Mouse (Mus musculus) G1E (cell line): ENCODE results near the gene Olfr893. TPM values are rescaled to one million over a fixed set of nuclear protein-coding genes. Genes with fewer than 3 reads are reported as not detected.
"Not testable (repeated sequence)": the region's sequence is repeated elsewhere in the genome, so short reads cannot be mapped to it uniquely, and the experiment has no call there.

Source experiments
- ATAC-seq: 2 replicates; pipeline ENCODE4 v1.8.0; 2016; ENCODE audit warnings: mild to moderate bottlenecking; ENCODE audit not compliant: insufficient number of reproducible peaks, poor library complexity, low FRiP score, severe bottlenecking; ENCODE audit errors: extremely low read depth
- DNase-seq: peaks from one replicate; pipeline ENCODE4 v3.0.0; 2012; ENCODE audit warnings: low spot score
- H3K27me3 ChIP-seq: 2 replicates; pipeline ENCODE4 v1.6.1; 2012; ENCODE audit warnings: mild to moderate bottlenecking, low read length, inconsistent platforms; ENCODE audit not compliant: insufficient read depth
- H3K36me3 ChIP-seq: replicated peaks from 2 replicates; pipeline ENCODE3; 2012; ENCODE audit warnings: mild to moderate bottlenecking, inconsistent platforms
- H3K4me1 ChIP-seq: 2 replicates; pipeline ENCODE4 v1.6.1; 2012; ENCODE audit warnings: low read depth, low read length, inconsistent platforms, mixed read lengths; ENCODE audit not compliant: insufficient read depth
- H3K4me3 ChIP-seq: 2 replicates; pipeline ENCODE4 v1.5.1; 2012; ENCODE audit warnings: low read depth, mild to moderate bottlenecking, inconsistent platforms, low read length, moderate library complexity, mixed read lengths
- H3K9me3 ChIP-seq: replicated peaks from 2 replicates; pipeline ENCODE4 v1.6.1; 2012; ENCODE audit warnings: inconsistent platforms
- CTCF ChIP-seq: IDR thresholded peaks from 2 replicates; pipeline ENCODE4 v1.5.1; 2012; ENCODE audit warnings: low read depth, low read length, inconsistent platforms, mixed read lengths
- GATA1 ChIP-seq: IDR thresholded peaks from 2 replicates; pipeline ENCODE4 v1.6.1; 2012; ENCODE audit warnings: borderline replicate concordance, low read length, inconsistent platforms, mixed read lengths
- GATA2 ChIP-seq: IDR thresholded peaks from 2 replicates; pipeline ENCODE4 v1.6.1; 2012; ENCODE audit warnings: low read depth, low read length, inconsistent platforms, borderline replicate concordance
- POLR2AphosphoS5 ChIP-seq: IDR thresholded peaks from 2 replicates; pipeline ENCODE4 v1.6.1; 2012; ENCODE audit warnings: low read depth, low read length, inconsistent platforms; ENCODE audit not compliant: insufficient replicate concordance
- TAL1 ChIP-seq: conservative IDR thresholded peaks from 2 replicates; pipeline ENCODE4 v1.6.1; 2012; ENCODE audit warnings: low read depth, low read length, inconsistent platforms, mixed read lengths
- polyA plus RNA-seq: library from polyadenylated mRNA; stranded (reverse); fragments of >175 nt; gene quantifications from 2 replicates; pipeline ENCODE4 v1.2.3, GENCODE M21; 2012
- total RNA-seq, 2 experiments: library from RNA; stranded (forward) in 1 of 2; stranded (reverse) in 1 of 2; fragments of 200-1000 nt in 1 of 2; fragments of >200 nt in 1 of 2; fragmentation: Nextera tagmentation in 1 of 2; gene quantifications; 2 replicates each; pipeline ENCODE4 v1.2.3; 2014 to 2017

Gene Olfr893
- not detected in 2 replicates for total RNA-seq (2014; fragmentation: Nextera tagmentation)
- total RNA-seq (2017): 0.11 TPM in 1 of 2 replicates, not detected in the other
- polyA plus RNA-seq: not detected in 2 replicates

DNA sequence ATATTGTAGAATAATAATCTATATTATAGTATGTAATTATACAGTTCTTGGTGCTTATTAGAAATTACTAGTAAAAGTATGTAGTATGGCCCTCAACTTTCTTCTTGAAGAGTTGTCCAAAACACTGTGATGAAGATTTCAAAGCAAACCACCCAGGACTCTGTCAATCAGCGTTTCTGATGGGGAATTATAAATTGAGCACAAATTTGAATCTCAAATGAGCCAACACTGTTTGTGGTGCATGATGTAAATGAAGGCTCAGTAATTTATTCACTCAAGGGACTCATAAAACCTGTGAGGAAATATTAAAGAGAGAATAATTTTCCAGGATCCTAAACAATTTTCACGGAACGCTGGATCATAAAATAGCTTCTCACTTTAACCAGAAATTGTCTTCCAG, at the start of gene Olfr893:
TSS of gene Olfr893 (plus strand) at position 301 of the 400 bp plus-strand sequence.
- no peak for ATAC-seq
- TF ChIP-seq GATA1: no peak
- no peak for TF ChIP-seq POLR2AphosphoS5
- TF ChIP-seq GATA2: no peak
- TF ChIP-seq CTCF: no peak
- TF ChIP-seq TAL1: no peak
- no peaks in the 10 kb centered on the region for H3K9me3 ChIP-seq

DNA sequence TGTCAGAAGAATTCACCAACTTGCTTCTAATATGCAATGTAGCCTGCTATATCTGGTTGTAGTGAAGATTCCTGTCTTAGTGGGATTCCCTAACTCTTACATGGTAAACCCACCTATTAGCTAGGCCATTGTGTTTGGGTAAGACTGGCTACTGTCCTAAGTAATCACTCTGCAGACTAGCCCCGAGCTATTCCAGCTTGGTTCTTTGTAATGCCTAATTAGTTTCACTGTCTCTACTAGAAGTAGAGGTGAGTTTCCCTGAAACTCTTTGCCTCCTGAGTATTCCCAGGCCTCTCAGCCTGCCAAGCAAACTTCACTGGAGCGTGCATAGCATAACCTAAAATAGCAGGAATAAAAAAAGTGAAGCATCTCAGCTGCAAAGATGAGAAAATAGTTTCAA, 39.8 kb upstream of the Olfr893 start:
- not testable (repeated sequence) for DNase-seq, H3K27me3 ChIP-seq, ATAC-seq, H3K36me3 ChIP-seq, H3K4me1 ChIP-seq, H3K4me3 ChIP-seq, H3K9me3 ChIP-seq

More for the DNA sequence above, at the start of gene Olfr893:
- no peak within 1 kb of the TSS for H3K4me3 ChIP-seq
- no peak for DNase-seq
- no peaks in the 10 kb centered on the region for H3K27me3 ChIP-seq
- no peaks in the 10 kb centered on the region for H3K36me3 ChIP-seq
- no peaks in the 10 kb centered on the region for H3K4me1 ChIP-seq

GRCm38 (mm10) chr9:38180721-38181120, 27.4 kb upstream of the Olfr893 start, which contains the start of gene Olfr891:
TSS of gene Olfr891 (minus strand) at chr9:38180821.
- H3K4me3 ChIP-seq: no peak within 1 kb of the TSS
- H3K9me3 ChIP-seq: no peaks in the 10 kb centered on the region
- no peaks in the 10 kb centered on the region for H3K36me3 ChIP-seq
- ATAC-seq (no peak), DNase-seq (no peak)
- no peaks in the 10 kb centered on the region for H3K4me1 ChIP-seq
- no peaks in the 10 kb centered on the region for H3K27me3 ChIP-seq
- TF ChIP-seq POLR2AphosphoS5 (no peak), GATA2 (no peak), TAL1 (no peak), CTCF (no peak), GATA1 (no peak)

GRCm38 (mm10) chr9:38217755-38218154, 9.6 kb downstream of the Olfr893 start, which contains the start of gene Olfr894:
TSS of gene Olfr894 (plus strand) at chr9:38218055.
- Histone ChIP-seq H3K27me3 (no peaks in the 10 kb centered on the region), H3K36me3 (no peaks in the 10 kb centered on the region), H3K4me1 (no peaks in the 10 kb centered on the region), H3K9me3 (no peaks in the 10 kb centered on the region), H3K4me3 (no peak within 1 kb of the TSS)
- TF ChIP-seq POLR2AphosphoS5: no peak
- no peak for TF ChIP-seq GATA2
- TF ChIP-seq TAL1: no peak
- no peak for TF ChIP-seq CTCF
- TF ChIP-seq GATA1: no peak
- ATAC-seq (no peak), DNase-seq (no peak)

GRCm38 (mm10) chr9:38252474-38252873, 44.3 kb downstream of the Olfr893 start, which contains the start of gene Olfr143:
TSS of gene Olfr143 (plus strand) at chr9:38252774.
- no peaks in the 10 kb centered on the region for H3K4me1 ChIP-seq
- ATAC-seq: no peak
- H3K36me3 ChIP-seq: no peaks in the 10 kb centered on the region
- H3K27me3 ChIP-seq: no peaks in the 10 kb centered on the region
- no peaks in the 10 kb centered on the region for H3K9me3 ChIP-seq
- TF ChIP-seq TAL1 (no peak), GATA1 (no peak)
- no peak for DNase-seq
- H3K4me3 ChIP-seq: no peak within 1 kb of the TSS

Other genes with a start within 250 kb of the Olfr893 start
- not detected in 2 replicates for gene Olfr881, start 216.5 kb upstream of the Olfr893 start, total RNA-seq (2014; fragmentation: Nextera tagmentation)
- 0.16 TPM in 1 of 2 replicates, not detected in the other for gene Olfr881, start 216.5 kb upstream of the Olfr893 start, total RNA-seq (2017)
- gene Olfr881, start 216.5 kb upstream of the Olfr893 start, polyA plus RNA-seq: not detected in 2 replicates
- gene Olfr883, start 182.6 kb upstream of the Olfr893 start, total RNA-seq (2014; fragmentation: Nextera tagmentation): not detected in 2 replicates
- 0.12 TPM in 1 of 2 replicates, not detected in the other for gene Olfr883, start 182.6 kb upstream of the Olfr893 start, total RNA-seq (2017)
- gene Olfr883, start 182.6 kb upstream of the Olfr893 start, polyA plus RNA-seq: not detected in 2 replicates
- gene Olfr884, start 161.8 kb upstream of the Olfr893 start, total RNA-seq (2014; fragmentation: Nextera tagmentation): not detected in 2 replicates
- 0.11 TPM in 1 of 2 replicates, not detected in the other for gene Olfr884, start 161.8 kb upstream of the Olfr893 start, total RNA-seq (2017)
- gene Olfr884, start 161.8 kb upstream of the Olfr893 start, polyA plus RNA-seq: not detected in 2 replicates
- not detected in 2 replicates for gene Olfr885, start 147.0 kb upstream of the Olfr893 start, total RNA-seq (2014; fragmentation: Nextera tagmentation)
- gene Olfr885, start 147.0 kb upstream of the Olfr893 start, total RNA-seq (2017): not detected in 2 replicates
- not detected in 2 replicates for gene Olfr885, start 147.0 kb upstream of the Olfr893 start, polyA plus RNA-seq
- gene Olfr887, start 124.3 kb upstream of the Olfr893 start, total RNA-seq (2014; fragmentation: Nextera tagmentation): not detected in 2 replicates
- under 0.01 and 0.11 TPM in 2 replicates for gene Olfr887, start 124.3 kb upstream of the Olfr893 start, total RNA-seq (2017)
- gene Olfr887, start 124.3 kb upstream of the Olfr893 start, polyA plus RNA-seq: not detected in 2 replicates
- not detected in 2 replicates for gene Olfr888, start 100.2 kb upstream of the Olfr893 start, total RNA-seq (2014; fragmentation: Nextera tagmentation)
- not detected in 2 replicates for gene Olfr888, start 100.2 kb upstream of the Olfr893 start, total RNA-seq (2017)
- gene Olfr888, start 100.2 kb upstream of the Olfr893 start, polyA plus RNA-seq: not detected in 2 replicates
- gene Olfr889, start 93.2 kb upstream of the Olfr893 start, total RNA-seq (2014; fragmentation: Nextera tagmentation): 0.15 TPM in 1 of 2 replicates, not detected in the other
- gene Olfr889, start 93.2 kb upstream of the Olfr893 start, total RNA-seq (2017): 0.05 and 0.12 TPM in 2 replicates
- not detected in 2 replicates for gene Olfr889, start 93.2 kb upstream of the Olfr893 start, polyA plus RNA-seq
- gene Olfr890, start 65.8 kb upstream of the Olfr893 start, total RNA-seq (2014; fragmentation: Nextera tagmentation): not detected in 2 replicates
- 0.11 TPM in 1 of 2 replicates, not detected in the other for gene Olfr890, start 65.8 kb upstream of the Olfr893 start, total RNA-seq (2017)
- gene Olfr890, start 65.8 kb upstream of the Olfr893 start, polyA plus RNA-seq: not detected in 2 replicates
- gene Olfr891, start 27.5 kb upstream of the Olfr893 start, total RNA-seq (2014; fragmentation: Nextera tagmentation): not detected in 2 replicates
- not detected in 2 replicates for gene Olfr891, start 27.5 kb upstream of the Olfr893 start, total RNA-seq (2017)
- not detected in 2 replicates for gene Olfr891, start 27.5 kb upstream of the Olfr893 start, polyA plus RNA-seq
- not detected in 2 replicates for gene Olfr894, start 9.7 kb downstream of the Olfr893 start, total RNA-seq (2014; fragmentation: Nextera tagmentation)
- 0.05 TPM in 1 of 2 replicates, not detected in the other for gene Olfr894, start 9.7 kb downstream of the Olfr893 start, total RNA-seq (2017)
- not detected in 2 replicates for gene Olfr894, start 9.7 kb downstream of the Olfr893 start, polyA plus RNA-seq
- not detected in 2 replicates for gene Olfr143, start 44.4 kb downstream of the Olfr893 start, total RNA-seq (2014; fragmentation: Nextera tagmentation)
- 0.22 TPM in 1 of 2 replicates, not detected in the other for gene Olfr143, start 44.4 kb downstream of the Olfr893 start, total RNA-seq (2017)
- not detected in 2 replicates for gene Olfr143, start 44.4 kb downstream of the Olfr893 start, polyA plus RNA-seq
- not detected in 2 replicates for gene Olfr895, start 59.5 kb downstream of the Olfr893 start, total RNA-seq (2014; fragmentation: Nextera tagmentation)
- gene Olfr895, start 59.5 kb downstream of the Olfr893 start, total RNA-seq (2017): 0.11 TPM in 1 of 2 replicates, not detected in the other
- not detected in 2 replicates for gene Olfr895, start 59.5 kb downstream of the Olfr893 start, polyA plus RNA-seq
- not detected in 2 replicates for gene Olfr896-ps1, start 82.7 kb downstream of the Olfr893 start, total RNA-seq (2014; fragmentation: Nextera tagmentation)
- gene Olfr896-ps1, start 82.7 kb downstream of the Olfr893 start, total RNA-seq (2017): 0.06 TPM in 1 of 2 replicates, not detected in the other
- gene Olfr896-ps1, start 82.7 kb downstream of the Olfr893 start, polyA plus RNA-seq: not detected in 2 replicates
- gene Olfr25, start 120.7 kb downstream of the Olfr893 start, total RNA-seq (2014; fragmentation: Nextera tagmentation): not detected in 2 replicates
- 0.06 TPM in 1 of 2 replicates, not detected in the other for gene Olfr25, start 120.7 kb downstream of the Olfr893 start, total RNA-seq (2017)
- gene Olfr25, start 120.7 kb downstream of the Olfr893 start, polyA plus RNA-seq: not detected in 2 replicates
- not detected in 2 replicates for gene Olfr898, start 140.0 kb downstream of the Olfr893 start, total RNA-seq (2014; fragmentation: Nextera tagmentation)
- gene Olfr898, start 140.0 kb downstream of the Olfr893 start, total RNA-seq (2017): not detected in 2 replicates
- not detected in 2 replicates for gene Olfr898, start 140.0 kb downstream of the Olfr893 start, polyA plus RNA-seq
- not detected in 2 replicates for gene Olfr250, start 158.5 kb downstream of the Olfr893 start, total RNA-seq (2014; fragmentation: Nextera tagmentation)
- not detected in 2 replicates for gene Olfr250, start 158.5 kb downstream of the Olfr893 start, total RNA-seq (2017)
- not detected in 2 replicates for gene Olfr250, start 158.5 kb downstream of the Olfr893 start, polyA plus RNA-seq
- gene Olfr251, start 168.7 kb downstream of the Olfr893 start, total RNA-seq (2014; fragmentation: Nextera tagmentation): not detected in 2 replicates
- gene Olfr251, start 168.7 kb downstream of the Olfr893 start, total RNA-seq (2017): not detected in 2 replicates
- gene Olfr251, start 168.7 kb downstream of the Olfr893 start, polyA plus RNA-seq: not detected in 2 replicates
- not detected in 2 replicates for gene Olfr147, start 193.3 kb downstream of the Olfr893 start, total RNA-seq (2014; fragmentation: Nextera tagmentation)
- 0.16 TPM in 1 of 2 replicates, not detected in the other for gene Olfr147, start 193.3 kb downstream of the Olfr893 start, total RNA-seq (2017)
- gene Olfr147, start 193.3 kb downstream of the Olfr893 start, polyA plus RNA-seq: not detected in 2 replicates
- gene Olfr901, start 221.1 kb downstream of the Olfr893 start, total RNA-seq (2014; fragmentation: Nextera tagmentation): not detected in 2 replicates
- not detected in 2 replicates for gene Olfr901, start 221.1 kb downstream of the Olfr893 start, total RNA-seq (2017)
- not detected in 2 replicates for gene Olfr901, start 221.1 kb downstream of the Olfr893 start, polyA plus RNA-seq
- gene Olfr902, start 239.3 kb downstream of the Olfr893 start, total RNA-seq (2014; fragmentation: Nextera tagmentation): not detected in 2 replicates
- gene Olfr902, start 239.3 kb downstream of the Olfr893 start, total RNA-seq (2017): not detected in 2 replicates
- not detected in 2 replicates for gene Olfr902, start 239.3 kb downstream of the Olfr893 start, polyA plus RNA-seq